Mouse (Mus musculus) large intestine, adult 2 months (tissue): ENCODE measurements around the gene Rcor2. TPM values are rescaled to one million over a fixed set of nuclear protein-coding genes. Genes with fewer than 3 reads are reported as not detected.

ENCODE experiments used
- DNase-seq: peaks from one replicate; pipeline ENCODE4 v3.0.0-alpha.2; 2012; ENCODE audit warnings: low read depth, low spot score
- WGBS: fragments of 180-500 bp; shearing (Covaris S2); methylation state at CpG from one replicate; pipeline ENCODE4 v1.1.7; 2018; 5-methylcytosine and 5-hydroxymethylcytosine counted together
- polyA plus RNA-seq: library from polyadenylated mRNA; depleted of rRNA; stranded (reverse); fragments of >200 nt; gene quantifications from 2 replicates; pipeline ENCODE4 v1.2.3, GENCODE M21; 2012

Rcor2 gene
- polyA plus RNA-seq, 1 experiment, result 2.1 TPM

DNA sequence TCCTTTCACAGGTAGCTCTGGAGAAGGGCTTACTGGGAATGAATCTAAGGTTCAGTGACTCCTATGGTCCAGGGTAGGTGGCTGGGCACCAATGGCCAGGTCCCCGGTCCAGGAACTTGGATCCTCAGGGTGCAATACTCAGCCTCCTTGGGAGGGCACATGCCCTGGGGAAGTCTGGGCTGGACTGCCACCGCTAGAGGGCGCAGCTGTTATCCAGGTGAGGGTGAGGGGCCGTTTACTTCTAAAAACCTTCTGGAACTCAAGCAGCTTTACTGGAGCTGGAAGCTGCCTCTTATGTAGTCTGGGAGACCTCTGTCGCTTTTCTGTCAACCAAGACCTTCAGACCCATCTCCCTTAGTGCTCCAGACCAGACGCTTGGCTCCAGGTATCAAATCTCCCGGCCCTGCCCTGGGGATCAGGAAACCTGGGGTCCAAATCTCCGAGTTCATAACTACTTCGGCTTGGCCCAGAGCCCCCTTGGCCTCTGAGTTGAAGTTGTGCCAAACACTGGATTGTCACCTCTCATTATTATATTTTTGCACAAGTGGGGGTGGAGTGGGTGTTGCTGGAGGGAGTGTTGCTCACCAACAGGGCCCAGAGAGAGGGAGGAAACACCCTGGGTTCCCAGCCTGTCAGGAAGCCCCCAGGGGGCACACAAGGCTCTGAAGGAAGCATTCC is 2.9 kb upstream of the Rcor2 start:
- WGBS, result 19% methylated on average over 9 of the region's 9 CpGs
- DNase-seq, result no peak

DNA sequence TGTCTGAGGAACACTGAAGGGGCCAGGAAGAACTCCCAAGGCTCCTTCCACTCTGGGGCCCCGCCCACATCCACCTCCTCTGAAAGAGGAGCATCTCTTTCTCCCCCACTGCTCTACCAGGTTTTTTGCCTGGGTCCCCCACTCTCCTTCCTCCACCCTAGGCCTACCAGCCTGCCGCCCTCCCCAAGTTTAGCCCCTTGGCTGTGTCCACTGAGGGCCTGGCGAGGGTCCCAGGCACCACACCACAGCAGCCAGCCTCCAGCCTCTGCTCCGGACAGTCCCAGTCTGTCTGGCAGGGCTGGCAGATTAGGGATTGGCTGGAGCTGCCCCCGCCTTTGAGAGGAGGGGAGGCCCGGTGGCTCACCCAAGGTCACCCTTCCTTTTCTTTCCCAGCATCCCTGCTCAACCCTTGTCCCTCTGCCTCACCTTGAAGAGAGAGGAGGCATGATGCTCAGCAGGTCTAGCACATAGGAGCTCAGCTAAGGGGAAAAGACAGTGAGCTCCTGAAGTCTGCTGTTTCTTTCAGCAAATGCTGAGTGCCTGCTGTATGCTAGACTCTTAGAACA is 2.3 kb upstream of the Rcor2 start:
- DNase-seq, result no peak
- 43% methylated on average over 6 of the region's 6 CpGs for WGBS

DNA sequence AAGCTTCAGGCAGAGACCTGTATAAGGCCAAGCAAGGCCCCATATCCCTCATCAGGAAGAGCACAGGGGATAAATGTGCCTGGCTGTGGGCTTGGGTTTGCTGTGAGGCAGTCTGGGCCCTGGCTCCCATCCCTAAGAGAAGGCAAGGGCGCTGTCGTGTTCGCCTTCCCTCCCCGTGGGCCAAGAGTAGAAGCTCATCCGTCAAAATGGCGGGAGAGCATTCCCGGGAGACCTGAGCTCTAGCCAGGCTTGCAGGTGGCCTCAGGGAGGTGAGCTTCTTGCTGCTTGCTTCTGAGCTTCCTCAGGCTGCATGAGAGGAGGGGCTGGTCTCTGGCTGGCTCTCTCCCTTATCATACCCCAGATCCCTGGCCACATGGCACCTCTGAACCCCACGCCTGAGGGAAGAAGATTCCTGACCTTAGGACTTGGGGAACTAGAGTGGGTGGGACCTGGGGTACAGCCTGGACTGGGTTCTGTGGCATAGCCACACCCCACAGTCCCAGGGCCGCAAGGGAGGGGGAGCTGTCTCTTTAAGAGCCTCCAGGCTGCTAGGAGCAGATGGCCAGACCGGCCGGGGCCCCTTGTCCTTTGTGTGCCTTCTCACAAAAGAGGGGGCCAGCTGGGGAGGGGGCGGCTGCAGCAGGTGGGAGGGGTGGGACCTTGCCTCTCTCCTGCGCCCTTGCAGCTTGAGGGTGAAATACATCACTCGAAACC is 1.5 kb upstream of the Rcor2 start:
- 47% methylated on average over 14 of the region's 14 CpGs for WGBS
- DNase-seq, result no peak

DNA sequence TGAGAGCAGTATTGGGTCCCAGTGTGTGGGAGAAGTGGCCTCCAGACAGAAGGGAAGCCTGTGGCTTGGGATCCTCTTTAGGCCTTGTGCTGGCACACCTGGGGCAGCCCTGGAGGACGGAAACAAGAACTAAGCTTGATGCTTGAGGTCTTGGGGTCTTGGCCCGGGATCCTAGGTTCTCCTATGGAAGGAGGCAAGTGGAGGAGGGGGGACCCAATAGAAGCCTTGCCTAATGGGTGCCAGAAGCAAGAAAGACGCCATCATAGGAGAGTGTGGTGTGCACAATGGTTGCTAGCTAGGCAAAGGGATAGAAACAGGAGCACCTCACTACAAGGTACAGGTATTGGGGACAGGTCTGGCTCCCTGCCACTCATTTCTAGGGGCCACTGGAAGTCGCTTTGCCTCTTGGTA is 699 bp upstream of the Rcor2 start:
- no peak for DNase-seq
- WGBS, result 76% methylated on average over 4 of the region's 4 CpGs

DNA sequence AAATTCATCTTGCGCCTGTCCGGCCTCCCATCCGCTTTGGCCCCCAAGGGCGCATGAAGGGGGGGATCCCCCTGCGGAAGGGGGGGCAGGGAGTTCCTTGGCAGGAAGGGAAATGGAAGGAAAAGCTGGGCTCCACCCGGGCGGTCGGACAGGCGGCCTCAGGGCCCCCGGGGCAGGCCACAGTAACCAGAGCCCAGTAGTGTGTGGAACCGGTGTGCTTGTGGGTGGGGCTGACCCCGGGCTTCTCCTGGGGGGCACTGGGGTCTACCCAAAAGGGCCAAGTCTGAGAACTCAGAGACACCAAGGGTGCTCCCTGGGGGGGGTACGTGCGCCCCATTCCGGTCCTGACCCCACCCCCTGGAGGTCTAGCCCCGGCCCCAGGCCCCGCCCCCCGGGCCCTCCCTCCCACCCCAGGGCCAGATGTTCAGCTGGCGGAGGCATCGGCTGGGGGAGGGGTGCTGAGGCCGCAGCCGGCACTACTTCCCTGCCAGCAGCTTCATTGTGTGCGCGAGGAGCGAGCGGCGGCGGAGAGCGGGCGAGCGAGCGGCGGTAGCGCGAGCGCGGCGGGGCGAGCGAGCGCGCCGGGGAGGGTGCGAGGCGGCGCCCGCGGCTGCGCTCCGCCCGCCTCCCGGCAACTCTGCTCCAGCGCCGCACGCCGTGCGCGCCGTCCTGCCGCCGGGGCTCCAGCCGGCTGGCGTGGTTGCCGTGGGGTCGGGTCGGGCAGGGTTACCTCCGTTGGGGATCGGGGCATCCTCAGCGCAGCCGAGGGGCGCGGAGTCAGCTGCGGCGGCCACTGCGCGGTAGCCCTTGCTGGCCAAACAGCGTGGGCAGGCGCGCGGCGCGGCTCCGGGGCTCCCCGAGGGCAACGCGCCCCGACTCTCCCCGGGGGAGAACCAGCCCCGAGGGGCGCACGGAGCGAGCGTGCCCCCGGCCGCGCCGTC is 926 bp downstream of the Rcor2 start:
- no peak for DNase-seq
- WGBS, result 1% methylated on average over 91 of the region's 97 CpGs

DNA sequence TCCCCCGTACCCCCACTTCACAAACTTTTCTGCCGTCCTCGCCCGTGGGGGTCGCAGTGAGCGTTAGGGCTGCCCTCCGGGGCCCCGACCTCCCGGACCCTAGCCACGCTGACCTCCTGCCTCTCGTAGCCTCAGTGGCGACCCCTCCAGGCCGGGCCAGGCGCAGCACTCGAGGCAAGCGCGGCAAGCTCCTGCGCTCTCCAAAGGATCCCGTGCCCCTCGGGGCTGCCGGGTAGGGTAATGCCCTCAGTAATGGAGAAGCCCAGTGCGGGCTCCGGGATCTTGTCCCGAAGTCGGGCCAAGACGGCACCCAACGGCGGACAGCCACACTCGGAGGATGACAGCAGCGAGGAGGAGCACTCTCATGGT is 1.6 kb downstream of the Rcor2 start:
- no peak for DNase-seq
- under 1% methylated on average over 30 of the region's 30 CpGs for WGBS

DNA sequence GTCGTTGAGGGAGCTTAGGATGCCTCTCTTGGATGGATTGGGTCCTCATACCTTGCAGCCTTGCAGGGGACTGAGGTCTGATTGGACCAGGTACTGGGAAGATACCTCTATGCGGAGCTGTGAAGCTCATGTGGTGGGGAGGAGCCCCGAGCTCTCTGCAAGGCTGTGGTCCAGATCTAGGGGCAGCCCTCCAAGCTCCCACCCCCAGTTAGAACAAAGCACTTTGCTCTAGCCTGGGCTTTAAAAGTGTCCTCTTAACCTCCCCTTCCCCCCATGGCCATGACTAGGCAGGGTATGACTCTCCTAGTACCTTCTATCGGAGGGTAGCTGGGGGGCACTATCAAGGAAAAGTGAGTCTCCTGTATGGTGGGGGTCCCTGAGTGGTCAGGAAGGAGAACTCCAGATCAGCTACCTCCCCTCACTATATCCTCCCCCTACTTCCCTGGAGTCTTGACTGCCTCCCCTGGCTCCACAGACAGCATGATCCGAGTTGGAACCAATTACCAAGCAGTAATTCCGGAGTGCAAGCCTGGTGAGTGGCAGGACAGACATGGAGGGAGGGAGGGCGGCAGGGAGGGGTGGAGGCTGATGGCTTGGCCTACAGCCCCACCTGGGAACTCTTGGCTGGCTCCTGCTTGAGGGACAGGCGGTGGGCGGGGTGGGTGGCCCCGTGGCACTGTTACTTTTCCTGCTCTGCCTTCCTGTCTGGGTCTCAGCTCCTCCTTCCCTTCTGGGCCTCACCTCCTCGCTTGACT is 2.3 kb downstream of the Rcor2 start:
- WGBS, result 29% methylated on average over 11 of the region's 11 CpGs
- DNase-seq, result no peak

DNA sequence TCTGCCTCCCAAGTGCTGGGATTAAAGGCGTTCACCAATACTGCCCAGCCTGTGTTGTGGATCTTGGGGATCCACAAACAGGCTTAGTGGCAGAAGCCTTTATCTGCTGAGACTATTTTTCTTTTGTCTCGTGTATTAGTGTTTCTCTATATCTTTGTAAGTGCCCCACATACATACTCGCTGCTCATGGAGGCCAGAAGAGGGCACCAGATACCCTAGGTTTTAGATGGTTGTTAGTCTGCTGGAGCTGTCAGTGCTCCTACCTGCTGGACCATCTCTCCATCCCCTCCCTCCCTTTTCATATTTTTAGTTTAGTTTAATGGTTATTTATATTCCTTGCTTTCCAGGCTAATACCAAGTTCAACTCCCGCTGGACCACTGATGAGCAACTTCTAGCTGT is 6.4 kb downstream of the Rcor2 start:
- 95% methylated on average over 4 of the region's 4 CpGs for WGBS
- no peak for DNase-seq

DNA sequence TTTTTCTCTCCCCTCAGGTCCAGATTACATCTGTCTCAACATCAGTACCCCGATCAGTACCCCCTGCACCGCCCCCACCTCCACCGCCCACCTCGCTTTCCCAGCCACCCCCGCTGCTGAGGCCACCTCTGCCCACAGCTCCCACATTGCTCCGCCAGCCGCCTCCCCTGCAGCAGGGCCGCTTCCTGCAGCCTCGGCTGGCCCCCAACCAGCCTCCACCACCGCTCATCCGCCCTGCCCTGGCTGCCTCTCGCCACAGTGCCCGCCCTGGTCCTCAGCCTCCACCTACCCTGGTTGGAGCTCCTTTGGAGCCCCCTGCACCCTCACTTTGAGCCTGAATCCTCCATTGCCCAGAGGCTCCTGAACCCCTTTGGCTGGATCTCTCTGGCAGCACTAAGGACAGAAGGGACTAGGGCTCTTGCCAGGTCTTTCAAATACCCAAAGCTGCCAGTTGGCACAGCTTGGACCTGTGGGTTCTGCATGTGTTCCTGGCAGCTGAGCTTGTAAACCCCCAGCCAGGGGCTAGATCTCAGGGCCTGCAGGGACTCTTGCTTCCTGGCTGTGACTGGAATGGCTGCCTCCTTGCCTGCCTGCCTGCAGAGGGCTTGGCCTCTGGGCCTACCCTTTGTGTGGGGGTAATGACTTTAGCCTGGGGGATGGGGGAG is 7.3 kb downstream of the Rcor2 start:
- no peak for DNase-seq
- WGBS, result 88% methylated on average over 13 of the region's 13 CpGs

DNA sequence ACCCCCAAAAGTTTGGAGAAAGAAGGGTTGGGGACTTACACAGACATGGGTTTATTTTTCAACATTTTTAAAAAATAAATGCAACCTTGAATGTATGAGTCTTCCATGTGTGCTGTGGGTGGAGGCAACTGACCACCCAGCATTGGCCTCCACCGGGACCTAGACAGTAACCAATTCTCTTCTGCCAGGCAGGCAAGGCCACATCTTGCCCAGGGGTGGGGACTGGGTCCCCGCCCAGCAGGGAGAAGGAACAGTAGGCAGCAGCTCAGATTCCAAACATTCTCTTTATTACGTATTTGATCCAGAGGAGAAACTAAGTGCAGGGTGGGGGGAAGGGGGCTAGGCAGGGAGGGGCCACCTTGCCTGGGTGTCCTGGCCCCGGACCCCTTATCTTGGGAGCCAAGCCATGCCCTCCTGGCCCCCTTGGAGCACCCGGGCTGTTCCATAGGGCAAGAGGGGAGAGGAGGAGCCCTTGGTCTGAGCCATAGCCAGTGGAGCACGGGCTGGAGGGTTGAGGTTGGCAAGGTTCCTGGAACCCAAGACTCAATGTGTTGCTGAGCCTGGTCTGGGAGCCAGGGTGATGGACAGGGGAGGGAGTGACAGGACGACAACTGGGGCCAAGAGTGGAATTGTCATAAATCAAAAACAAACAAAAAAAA is 8.1 kb downstream of the Rcor2 start:
- WGBS, result 40% methylated on average over 7 of the region's 7 CpGs
- DNase-seq, result no peak

DNA sequence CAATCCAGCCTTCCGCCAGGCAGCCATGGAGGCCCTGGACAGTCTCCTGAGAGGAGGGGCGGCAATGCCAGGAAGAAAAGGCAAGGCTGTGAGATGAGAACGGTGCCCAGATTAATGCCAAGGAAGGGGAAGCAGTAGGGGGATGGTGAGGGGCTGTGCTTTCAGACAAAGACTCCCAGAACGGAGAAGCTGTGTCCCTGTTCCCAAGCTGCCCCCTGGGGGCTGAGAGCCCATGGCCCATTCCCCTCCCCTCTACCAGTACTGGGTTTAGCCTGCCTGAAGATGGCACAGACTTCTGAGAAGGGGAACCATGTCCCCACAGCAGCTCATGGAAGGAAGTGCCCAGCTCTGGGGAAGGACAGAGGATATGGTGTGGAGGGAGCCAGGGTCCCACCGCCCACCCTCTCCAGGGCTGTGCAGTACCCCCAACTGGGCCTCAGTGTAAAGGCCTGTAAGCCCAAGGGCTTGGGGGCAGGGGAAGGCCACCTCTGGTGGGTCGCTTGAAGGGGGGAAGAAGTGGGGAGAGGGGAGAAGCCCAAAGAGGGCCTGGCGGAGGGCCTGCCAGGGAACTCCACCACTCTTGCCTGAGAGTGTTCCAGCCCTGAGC is 9.0 kb downstream of the Rcor2 start:
- DNase-seq, result no peak
- WGBS, result 81% methylated on average over 7 of the region's 7 CpGs

DNA sequence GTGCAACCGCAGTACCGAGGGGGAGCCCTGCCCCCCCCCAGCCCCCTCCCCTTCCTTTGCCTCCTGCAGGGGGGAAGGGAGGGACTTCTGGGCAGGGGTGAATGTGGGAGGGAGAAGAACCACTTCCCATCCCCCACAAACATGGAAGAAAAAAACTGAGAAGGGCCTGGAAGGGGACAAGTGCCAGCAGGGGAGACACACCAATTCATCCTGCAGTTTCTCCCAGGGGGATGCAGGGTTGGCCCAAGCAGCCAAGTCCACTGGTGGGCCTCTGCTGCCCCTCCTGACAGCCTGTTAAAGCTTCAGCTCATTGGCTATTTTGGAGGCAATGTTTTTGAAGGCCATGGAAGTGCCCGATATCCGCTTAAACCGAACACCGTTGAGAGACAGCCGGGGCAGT is 9.7 kb downstream of the Rcor2 start:
- no peak for DNase-seq
- 74% methylated on average over 7 of the region's 7 CpGs for WGBS

DNA sequence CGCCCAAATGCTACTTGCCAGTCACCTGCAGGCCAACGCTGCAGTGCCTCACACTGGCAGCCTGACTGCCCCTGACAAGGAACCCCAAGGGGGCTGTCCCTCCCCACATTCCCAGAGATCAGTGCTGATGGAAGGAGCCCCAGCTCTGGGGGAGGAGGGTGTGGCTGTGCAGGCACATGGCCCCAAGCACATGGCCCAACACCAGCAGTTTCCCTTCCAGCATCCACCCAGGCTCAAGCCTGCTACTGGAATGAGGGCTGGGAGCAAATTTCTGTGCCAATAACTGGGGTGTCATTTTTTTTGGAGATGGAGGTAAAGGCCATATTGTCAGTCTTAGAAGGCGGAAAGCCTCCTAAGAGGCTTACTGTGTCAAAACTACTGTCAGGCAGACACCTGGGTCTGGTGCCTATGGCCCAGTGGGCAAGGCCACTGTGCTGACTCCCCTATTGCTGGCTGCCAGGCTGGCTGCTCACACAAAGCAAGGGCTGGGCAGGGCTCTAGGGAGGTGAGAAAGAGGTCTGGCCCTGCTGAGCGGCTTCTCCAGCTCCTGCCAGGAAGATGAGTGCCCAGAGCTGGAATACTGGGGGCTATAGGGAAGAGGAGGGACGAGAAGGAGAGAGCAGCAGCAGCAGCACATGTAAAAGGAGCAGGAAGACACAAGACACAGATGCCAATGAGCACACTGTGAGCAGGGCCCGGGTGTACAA is 11.2 kb downstream of the Rcor2 start:
- 82% methylated on average over 6 of the region's 6 CpGs for WGBS

DNA sequence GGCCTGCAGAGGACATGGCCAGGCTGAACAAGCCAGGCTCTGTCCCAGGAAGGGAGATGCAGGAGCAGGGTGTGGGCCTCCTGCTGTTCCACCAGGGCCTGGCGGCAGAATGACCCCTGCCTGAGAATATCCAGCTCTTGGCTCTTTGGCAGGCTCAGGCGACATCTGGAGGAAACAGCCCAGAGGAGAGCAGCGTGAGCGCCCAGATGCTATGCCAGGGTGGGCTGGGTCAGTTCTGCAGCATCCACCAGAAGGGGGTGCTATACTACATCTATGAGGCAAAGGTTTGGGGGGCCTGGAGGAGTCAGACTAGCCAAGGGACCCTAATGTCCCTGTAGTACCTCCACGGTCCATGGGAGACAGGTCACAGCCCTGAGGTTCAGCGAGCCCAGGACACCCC is 12.0 kb downstream of the Rcor2 start:
- no peak for DNase-seq
- 51% methylated on average over 6 of the region's 6 CpGs for WGBS

More for the DNA sequence above, 11.2 kb downstream of the Rcor2 start:
- DNase-seq, result no peak

DNA sequence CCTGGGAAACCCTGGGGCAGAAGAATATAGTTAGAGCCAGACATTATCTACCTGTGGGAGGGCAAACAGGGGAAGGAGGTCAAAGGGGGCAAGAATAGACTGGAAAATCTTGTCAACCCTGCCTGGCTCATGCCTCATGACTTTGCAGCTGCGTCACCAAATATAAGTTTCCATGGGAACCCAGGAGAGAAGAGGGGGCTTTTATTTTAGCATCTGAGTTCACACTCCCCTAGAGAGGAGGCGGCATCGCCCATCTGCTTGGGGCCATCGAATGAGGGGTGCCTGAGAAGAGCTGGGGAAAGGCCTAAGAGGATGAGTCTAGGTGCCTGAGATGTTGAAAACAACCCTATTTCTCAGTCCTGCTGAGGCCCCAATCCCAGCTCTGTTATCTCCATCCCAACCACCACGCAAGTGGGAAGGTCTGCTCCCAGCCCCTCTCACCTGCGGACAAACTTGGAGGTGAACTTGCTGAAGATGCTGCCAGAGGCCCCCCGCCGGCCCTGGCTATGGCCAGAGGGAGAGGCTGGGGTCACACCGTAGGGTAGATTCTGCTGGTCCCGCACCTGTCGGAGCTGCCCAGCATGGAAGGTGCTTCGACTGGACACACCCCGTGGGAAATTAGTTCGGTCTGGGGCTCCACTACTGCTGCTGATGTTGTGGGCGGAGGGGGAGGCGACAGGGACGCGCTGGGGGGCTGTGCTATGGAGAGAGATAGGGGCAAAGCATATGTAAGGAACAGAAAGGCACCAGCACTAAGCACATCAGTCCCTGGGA is 13.6 kb downstream of the Rcor2 start:
- WGBS, result 87% methylated on average over 18 of the region's 18 CpGs
- no peak for DNase-seq

DNA sequence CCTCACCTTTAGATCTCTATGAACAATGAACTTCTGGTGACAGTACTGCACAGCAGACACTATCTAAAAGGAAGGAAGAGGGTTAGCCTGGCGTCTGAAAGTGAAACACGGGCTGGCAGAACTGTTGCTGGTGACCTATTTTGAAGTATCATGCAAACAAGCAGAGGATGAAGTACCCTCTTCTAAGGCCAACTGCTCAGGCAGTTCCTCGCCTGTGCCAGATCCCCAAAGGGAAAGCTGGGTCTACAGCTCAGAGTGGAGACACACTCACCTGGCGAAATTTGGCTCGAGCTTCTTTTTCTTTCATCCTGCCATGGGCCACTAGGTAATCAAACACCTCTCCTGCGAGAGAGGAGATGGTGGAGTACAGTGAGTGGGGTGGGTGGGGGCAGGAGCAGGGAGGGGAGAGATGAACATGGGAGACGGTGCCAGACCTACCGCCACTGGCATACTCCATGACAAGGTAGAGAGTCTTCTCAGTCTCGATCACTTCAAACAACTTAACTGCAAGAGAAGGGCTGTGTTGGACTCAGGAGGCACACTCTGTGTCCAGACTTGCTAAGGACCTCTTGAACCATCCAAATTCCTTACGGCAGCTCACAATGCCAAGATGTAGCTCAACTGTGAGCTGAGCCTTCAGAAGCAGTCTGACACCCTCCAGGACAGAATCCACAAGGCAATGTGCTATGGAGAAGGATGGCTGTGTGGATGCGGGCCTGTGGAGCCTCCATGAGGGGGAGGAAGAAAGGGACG is 19.6 kb downstream of the Rcor2 start:
- WGBS, result 80% methylated on average over 12 of the region's 12 CpGs
- no peak for DNase-seq
